Mouse (Mus musculus): Measurements from ENCODE around the gene Lrfn4. TPM values are rescaled to one million over a fixed set of nuclear protein-coding genes. Genes with fewer than 3 reads are reported as not detected.

The Lrfn4 gene
- total RNA-seq, 1 experiment: 22.8 TPM

DNA sequence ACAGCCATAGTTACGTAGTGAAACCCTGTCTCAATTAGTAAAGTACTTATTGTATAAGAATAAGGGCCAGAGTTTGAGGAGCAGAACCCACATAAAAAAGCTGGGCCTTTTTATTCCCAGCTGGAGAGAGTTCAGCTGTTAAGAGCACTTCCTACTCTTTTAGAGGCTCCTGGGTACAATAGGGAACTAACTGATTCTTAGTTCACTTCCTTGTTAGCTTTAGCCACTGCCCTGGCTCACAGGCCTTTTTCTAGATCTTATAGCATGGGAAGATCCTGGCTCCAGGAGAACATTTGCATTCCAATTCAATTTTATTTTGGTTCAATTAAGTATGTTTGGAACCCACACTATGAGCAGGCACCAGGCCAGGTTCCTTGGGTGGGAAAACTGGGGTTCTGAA is 43.8 kb downstream of the Lrfn4 start:
- in situ Hi-C loops (cut with MboI; ENCODE audit: low sequenced_read_pairs in 2 of 2, unreplicated experiment in 2 of 2): no loop called here
- no peak for DNase-seq (ENCODE audit: low read depth, low spot score)
- TF ChIP-seq MAFK (IDR thresholded peaks at IDR 0.05; ENCODE audit: insufficient read depth, low read depth, low read length): no peak
- TF ChIP-seq HCFC1 (IDR thresholded peaks at IDR 0.05; ENCODE audit: borderline replicate concordance, insufficient read depth, low read length): no peak
- no peak for TF ChIP-seq ZNF384 (IDR thresholded peaks at IDR 0.05; ENCODE audit: low read depth, low read length)
- no peak for TF ChIP-seq ZC3H11A (IDR thresholded peaks at IDR 0.05; ENCODE audit: borderline replicate concordance, low read depth, low read length)
- TF ChIP-seq CHD2 (IDR thresholded peaks at IDR 0.05; ENCODE audit: low read depth, low read length): no peak

GRCm38 (mm10) chr19:4570815-4571214 is 44.7 kb downstream of the Lrfn4 start:
- H3K4me3 ChIP-seq (ENCODE audit: insufficient read depth in 1 of 2, low read depth in 1 of 2, low read length in 2 of 2, poor library complexity in 1 of 2, severe bottlenecking in 1 of 2): no peak overlapping the region
- no peak for TF ChIP-seq CHD2 (IDR thresholded peaks at IDR 0.05; ENCODE audit: low read depth, low read length)
- no peaks in the 10 kb centered on the region for H3K9me3 ChIP-seq (ENCODE audit: control insufficient read depth, insufficient read depth, low read depth, low read length)
- DNase-seq (ENCODE audit: low read depth, low spot score): no peak
- H3K4me1 ChIP-seq (ENCODE audit: control insufficient read depth in 2 of 2, insufficient read depth in 2 of 2, low read length in 2 of 2, poor library complexity in 1 of 2): peaks cover 0 to 9% of the 10 kb centered on the region in 2 experiments; a peak in 2 of 4 replicates
- no peak overlapping the region for H3K9ac ChIP-seq (ENCODE audit: insufficient read depth, low read depth, low read length, poor library complexity, severe bottlenecking)
- no peaks in the 10 kb centered on the region for H3K36me3 ChIP-seq (ENCODE audit: control insufficient read depth, insufficient read depth, low read length, poor library complexity, severe bottlenecking)
- no peak overlapping the region for H3K27ac ChIP-seq (ENCODE audit: insufficient read depth, low read depth, low read length, poor library complexity, severe bottlenecking)
- in situ Hi-C loops (cut with MboI; ENCODE audit: low sequenced_read_pairs in 2 of 2, unreplicated experiment in 2 of 2): no loop called here

More for the DNA sequence above, 43.8 kb downstream of the Lrfn4 start:
- no peaks in the 10 kb centered on the region for H3K36me3 ChIP-seq (ENCODE audit: control insufficient read depth, insufficient read depth, low read length, poor library complexity, severe bottlenecking)
- no peak overlapping the region for H3K9ac ChIP-seq (ENCODE audit: insufficient read depth, low read depth, low read length, poor library complexity, severe bottlenecking)
- no peak overlapping the region for H3K4me3 ChIP-seq (ENCODE audit: insufficient read depth in 1 of 2, low read depth in 1 of 2, low read length in 2 of 2, poor library complexity in 1 of 2, severe bottlenecking in 1 of 2)
- peaks cover 0 to 9% of the 10 kb centered on the region in 2 experiments; a peak in 2 of 4 replicates for H3K4me1 ChIP-seq (ENCODE audit: control insufficient read depth in 2 of 2, insufficient read depth in 2 of 2, low read length in 2 of 2, poor library complexity in 1 of 2)
- no peak overlapping the region for H3K27ac ChIP-seq (ENCODE audit: insufficient read depth, low read depth, low read length, poor library complexity, severe bottlenecking)
- H3K9me3 ChIP-seq (ENCODE audit: control insufficient read depth, insufficient read depth, low read depth, low read length): no peaks in the 10 kb centered on the region

- no peak for TF ChIP-seq ZC3H11A (IDR thresholded peaks at IDR 0.05; ENCODE audit: borderline replicate concordance, low read depth, low read length)
- no peak for TF ChIP-seq ZNF384 (IDR thresholded peaks at IDR 0.05; ENCODE audit: low read depth, low read length)
- TF ChIP-seq CHD2 (IDR thresholded peaks at IDR 0.05; ENCODE audit: low read depth, low read length): no peak
- no peak for TF ChIP-seq HCFC1 (IDR thresholded peaks at IDR 0.05; ENCODE audit: borderline replicate concordance, insufficient read depth, low read length)
- TF ChIP-seq MAFK (IDR thresholded peaks at IDR 0.05; ENCODE audit: insufficient read depth, low read depth, low read length): no peak
- no peak overlapping the region for H3K27ac ChIP-seq (ENCODE audit: insufficient read depth, low read depth, low read length, poor library complexity, severe bottlenecking)
- no peak overlapping the region for H3K9ac ChIP-seq (ENCODE audit: insufficient read depth, low read depth, low read length, poor library complexity, severe bottlenecking)
- in situ Hi-C loops (cut with MboI; ENCODE audit: low sequenced_read_pairs in 2 of 2, unreplicated experiment in 2 of 2): no loop called here
- H3K4me3 ChIP-seq (ENCODE audit: insufficient read depth in 1 of 2, low read depth in 1 of 2, low read length in 2 of 2, poor library complexity in 1 of 2, severe bottlenecking in 1 of 2): no peak overlapping the region
- DNase-seq (ENCODE audit: low read depth, low spot score): no peak
- H3K36me3 ChIP-seq (ENCODE audit: control insufficient read depth, insufficient read depth, low read length, poor library complexity, severe bottlenecking): no peaks in the 10 kb centered on the region
- no peaks in the 10 kb centered on the region for H3K9me3 ChIP-seq (ENCODE audit: control insufficient read depth, insufficient read depth, low read depth, low read length)
- peaks cover 0 to 9% of the 10 kb centered on the region in 2 experiments; a peak in 2 of 4 replicates for H3K4me1 ChIP-seq (ENCODE audit: control insufficient read depth in 2 of 2, insufficient read depth in 2 of 2, low read length in 2 of 2, poor library complexity in 1 of 2)
Observed at GRCm38 (mm10) chr19:4570237-4570613, 45.2 kb downstream of the Lrfn4 start.

DNA sequence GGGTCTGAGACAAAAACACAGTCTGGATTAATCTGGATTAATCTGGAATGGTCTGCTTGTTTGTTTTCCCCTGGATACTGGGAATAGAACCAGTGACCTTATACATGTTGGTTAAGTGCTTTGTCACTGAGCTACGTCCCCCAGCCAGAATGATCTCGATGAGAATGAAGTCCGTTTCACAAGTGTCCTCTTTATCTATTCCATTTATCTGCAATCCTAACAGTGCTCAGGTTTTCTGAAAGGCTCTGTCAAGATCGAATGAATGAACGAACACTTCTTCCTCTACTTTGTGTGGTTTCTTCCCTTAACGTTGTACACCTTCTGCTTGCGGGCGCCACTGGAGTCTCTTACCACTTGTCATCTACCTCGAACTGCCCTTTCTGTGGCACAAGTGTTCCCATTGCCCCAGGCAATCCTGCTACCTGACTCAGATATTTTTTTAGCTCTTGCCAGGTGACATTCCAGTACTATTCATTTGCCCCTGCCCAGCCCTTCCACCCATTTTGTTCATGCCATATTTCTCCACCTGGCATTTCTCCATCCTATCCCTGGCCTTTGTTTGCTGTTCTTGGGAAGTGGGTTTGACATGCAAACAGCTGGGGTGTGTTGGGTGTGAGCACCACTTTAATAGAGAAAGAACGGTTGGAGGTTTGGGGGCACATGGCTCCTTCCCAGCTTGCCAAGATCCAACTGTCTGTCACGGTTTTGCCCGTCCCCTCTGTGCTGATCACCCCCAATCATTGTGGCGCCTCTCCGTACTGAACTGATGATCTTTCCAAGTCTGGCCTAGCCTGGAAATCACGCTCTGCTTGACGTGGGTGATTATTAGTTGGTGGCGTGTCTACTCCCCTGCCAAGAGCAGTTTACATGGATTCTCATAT is 45.9 kb downstream of the Lrfn4 start:
- Histone ChIP-seq H3K9me3 (ENCODE audit: control insufficient read depth, insufficient read depth, low read depth, low read length) (no peaks in the 10 kb centered on the region), H3K4me3 (ENCODE audit: insufficient read depth in 1 of 2, low read depth in 1 of 2, low read length in 2 of 2, poor library complexity in 1 of 2, severe bottlenecking in 1 of 2) (no peak overlapping the region), H3K9ac (ENCODE audit: insufficient read depth, low read depth, low read length, poor library complexity, severe bottlenecking) (no peak overlapping the region), H3K36me3 (ENCODE audit: control insufficient read depth, insufficient read depth, low read length, poor library complexity, severe bottlenecking) (no peaks in the 10 kb centered on the region), H3K27ac (ENCODE audit: insufficient read depth, low read depth, low read length, poor library complexity, severe bottlenecking) (no peak overlapping the region), H3K4me1 (ENCODE audit: control insufficient read depth in 2 of 2, insufficient read depth in 2 of 2, low read length in 2 of 2, poor library complexity in 1 of 2) (peaks cover 0 to 9% of the 10 kb centered on the region in 2 experiments; a peak in 2 of 4 replicates)
- TF ChIP-seq ZNF384 (IDR thresholded peaks at IDR 0.05; ENCODE audit: low read depth, low read length): no peak
- TF ChIP-seq ZC3H11A (IDR thresholded peaks at IDR 0.05; ENCODE audit: borderline replicate concordance, low read depth, low read length): no peak
- no peak for TF ChIP-seq CHD2 (IDR thresholded peaks at IDR 0.05; ENCODE audit: low read depth, low read length)
- TF ChIP-seq MAFK (IDR thresholded peaks at IDR 0.05; ENCODE audit: insufficient read depth, low read depth, low read length): no peak
- no peak for TF ChIP-seq HCFC1 (IDR thresholded peaks at IDR 0.05; ENCODE audit: borderline replicate concordance, insufficient read depth, low read length)
- in situ Hi-C loops (cut with MboI; ENCODE audit: low sequenced_read_pairs in 2 of 2, unreplicated experiment in 2 of 2): no loop called here
- no peak for DNase-seq (ENCODE audit: low read depth, low spot score)
